Mouse (Mus musculus): ENCODE measurements around the gene Tlr4. TPM values are rescaled to one million over a fixed set of nuclear protein-coding genes. Genes with fewer than 3 reads are reported as not detected.

Tlr4 gene
- polyA plus RNA-seq, 1 experiment from 2014 or later: 13.8 TPM

DNA sequence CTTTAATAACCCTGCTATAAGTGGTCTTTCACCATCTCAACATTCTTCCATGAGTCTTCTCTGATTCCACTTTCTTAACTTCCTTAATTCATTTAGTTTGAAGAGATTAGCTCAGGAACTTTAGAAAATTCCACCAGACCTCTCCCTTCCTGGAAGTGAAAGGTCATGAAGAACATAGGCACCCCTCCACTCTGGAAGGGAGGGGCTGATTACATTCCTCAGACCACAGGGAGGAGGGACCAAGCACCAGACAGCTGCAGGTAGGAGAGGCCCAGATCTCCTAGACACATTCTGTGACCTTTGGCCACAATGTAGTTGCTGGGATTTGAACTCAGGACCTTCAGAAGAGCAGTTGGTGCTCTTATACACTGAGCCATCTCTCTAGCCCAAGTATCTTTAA lies 72.7 kb downstream of the Tlr4 start:
- TF ChIP-seq CTCF (IDR thresholded peaks at IDR 0.05): no peak
- in situ Hi-C loops (cut with MboI; ENCODE audit: low pct_unique_long_range_greater_than_20kb): no loop called here
- no peaks in the 10 kb centered on the region for H3K27me3 ChIP-seq
- ChIA-PET POLR2A (no interaction called here), CTCF (interaction anchor here (1.0 to 2.1 kb wide), 2 partner anchors 14 to 22 kb away, joined by 3 to 6 read pairs; no protein-coding TSS in a partner anchor)
- ATAC-seq: no peak
- no peak for DNase-seq (ENCODE audit: low read depth, low spot score)

DNA sequence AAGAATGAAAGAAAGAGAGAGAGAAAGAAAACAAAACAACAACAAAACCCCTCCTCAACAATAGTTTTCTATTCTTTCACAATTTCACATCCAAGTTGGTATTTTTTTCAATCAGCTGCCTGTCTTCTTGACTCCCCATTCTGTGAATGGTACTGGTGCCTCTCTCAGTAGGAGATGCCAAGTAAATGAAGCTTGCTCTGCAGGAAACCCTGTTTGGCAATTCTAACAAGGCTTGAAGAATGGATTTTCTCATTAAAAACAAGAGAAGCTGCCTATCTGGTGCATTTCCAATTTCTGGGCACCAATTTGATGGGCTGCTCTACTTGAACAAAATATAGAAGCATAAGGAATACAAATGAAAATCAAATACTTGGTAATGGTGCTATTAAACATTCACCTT lies 74.1 kb downstream of the Tlr4 start:
- CTCF ChIA-PET: interaction anchor here (0.6 to 2.1 kb wide), 3 partner anchors 20 to 1630 kb away, joined by 3 to 6 read pairs (median 3); no protein-coding TSS in a partner anchor
- POLR2A ChIA-PET: no interaction called here
- in situ Hi-C loops (cut with MboI; ENCODE audit: low pct_unique_long_range_greater_than_20kb): no loop called here
- ATAC-seq: no peak
- no peaks in the 10 kb centered on the region for H3K27me3 ChIP-seq
- no peak for TF ChIP-seq CTCF (IDR thresholded peaks at IDR 0.05)
- no peak for DNase-seq (ENCODE audit: low read depth, low spot score)

- DNase-seq (ENCODE audit: low read depth, low spot score) (no peak), ATAC-seq (no peak)
- no peaks in the 10 kb centered on the region for H3K27me3 ChIP-seq
- no peak for TF ChIP-seq CTCF (IDR thresholded peaks at IDR 0.05)
- in situ Hi-C loops (cut with MboI; ENCODE audit: low pct_unique_long_range_greater_than_20kb): no loop called here
- ChIA-PET POLR2A (no interaction called here), CTCF (no interaction called here)
These were observed 81.0 kb downstream of the Tlr4 start for GRCm38 (mm10) chr4:66908376-66908775.

- no peak for TF ChIP-seq CTCF (IDR thresholded peaks at IDR 0.05)
- H3K27me3 ChIP-seq: no peaks in the 10 kb centered on the region
- POLR2A ChIA-PET: no interaction called here
- CTCF ChIA-PET: interaction anchor here (1.0 to 1.6 kb wide), 2 partner anchors 9 to 151 kb away, joined by 4 read pairs; no protein-coding TSS in a partner anchor
- DNase-seq (ENCODE audit: low read depth, low spot score) (no peak), ATAC-seq (no peak)
- in situ Hi-C loops (cut with MboI; ENCODE audit: low pct_unique_long_range_greater_than_20kb): loop anchor here (10.0 kb wide), 2 partner anchors 155 to 555 kb away; no protein-coding TSS in a partner anchor
These were observed 92.4 kb downstream of the Tlr4 start for GRCm38 (mm10) chr4:66919630-66920372.

DNA sequence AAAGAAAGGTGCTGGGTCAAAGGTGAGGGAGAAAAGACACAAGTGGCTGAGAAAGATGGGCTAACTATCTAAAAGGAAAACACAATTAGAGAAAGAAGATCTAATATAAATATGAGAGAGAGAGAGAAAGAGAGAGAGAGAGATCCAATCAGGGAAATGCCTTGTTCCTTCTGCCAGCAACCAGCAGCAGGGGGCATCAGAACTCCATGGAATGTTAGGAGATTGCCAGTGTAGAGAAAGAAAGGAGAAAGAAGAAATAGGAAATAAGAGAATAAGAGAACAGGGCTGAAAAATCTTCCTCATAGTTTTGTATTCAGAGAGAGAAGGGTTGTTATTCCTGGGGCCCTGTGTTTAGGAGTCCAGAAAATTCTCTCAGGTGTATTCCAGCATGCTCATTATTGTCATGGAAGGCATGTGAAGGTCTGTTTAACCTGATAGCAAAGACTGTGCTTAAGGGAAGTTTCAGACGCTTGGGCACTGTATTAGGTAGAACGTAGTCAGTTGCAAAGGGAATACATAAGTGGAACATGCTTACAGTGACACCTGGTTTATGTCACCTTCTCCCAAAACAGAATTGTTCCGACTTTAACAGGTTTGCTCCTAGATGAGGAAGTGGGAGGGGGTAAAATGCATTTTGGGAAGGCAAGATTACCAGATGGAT lies 96.4 kb downstream of the Tlr4 start:
- ChIA-PET POLR2A (no interaction called here), CTCF (no interaction called here)
- peak; percentile 46 for TF ChIP-seq CTCF (IDR thresholded peaks at IDR 0.05)
- H3K27me3 ChIP-seq: no peaks in the 10 kb centered on the region
- DNase-seq (ENCODE audit: low read depth, low spot score) (no peak), ATAC-seq (no peak)
- in situ Hi-C loops (cut with MboI; ENCODE audit: low pct_unique_long_range_greater_than_20kb): loop anchor here (10.0 kb wide), 2 partner anchors 159 to 551 kb away; no protein-coding TSS in a partner anchor

GRCm38 (mm10) chr4:66926066-66926465 lies 98.7 kb downstream of the Tlr4 start:
- TF ChIP-seq CTCF (IDR thresholded peaks at IDR 0.05): no peak
- CTCF ChIA-PET: interaction anchor here (1.0 kb wide), 1 partner anchor 157 kb away, joined by 3 read pairs; no protein-coding TSS in a partner anchor
- H3K27me3 ChIP-seq: no peaks in the 10 kb centered on the region
- ATAC-seq (no peak), DNase-seq (ENCODE audit: low read depth, low spot score) (no peak)
- in situ Hi-C loops (cut with MboI; ENCODE audit: low pct_unique_long_range_greater_than_20kb): loop anchor here (10.0 to 25.0 kb wide), 3 partner anchors 161 to 1911 kb away; no protein-coding TSS in a partner anchor
- POLR2A ChIA-PET: no interaction called here

DNA sequence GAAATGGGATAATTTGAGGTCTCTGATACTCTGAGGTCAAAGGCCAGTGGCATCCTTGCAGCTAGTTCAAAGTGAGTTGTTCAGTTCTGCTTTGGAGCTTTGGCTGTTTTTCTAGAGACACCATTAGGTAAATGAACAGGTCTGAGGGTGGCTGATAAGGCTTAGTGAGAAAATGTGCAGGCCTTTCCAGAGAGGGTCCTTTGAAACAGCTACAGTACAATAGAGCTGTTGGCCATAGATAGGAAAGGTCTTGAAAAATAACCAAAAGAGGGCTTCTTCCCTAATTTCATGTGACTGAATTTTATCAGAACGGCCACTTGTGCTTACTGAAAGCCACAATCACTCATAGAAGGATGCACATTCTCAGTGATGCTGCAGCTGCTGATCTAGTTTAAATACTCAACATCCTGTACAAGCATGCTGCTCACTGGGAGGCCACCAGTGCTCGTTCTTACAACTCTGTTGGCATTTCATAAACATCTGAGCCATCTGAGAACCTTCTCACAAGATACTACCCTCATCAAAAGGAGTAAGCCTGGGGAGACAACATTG lies 100.2 kb downstream of the Tlr4 start:
- ChIA-PET CTCF (no interaction called here), POLR2A (no interaction called here)
- no peaks in the 10 kb centered on the region for H3K27me3 ChIP-seq
- TF ChIP-seq CTCF (IDR thresholded peaks at IDR 0.05): no peak
- ATAC-seq (no peak), DNase-seq (ENCODE audit: low read depth, low spot score) (no peak)
- in situ Hi-C loops (cut with MboI; ENCODE audit: low pct_unique_long_range_greater_than_20kb): loop anchor here (10.0 to 25.0 kb wide), 3 partner anchors 163 to 1910 kb away; no protein-coding TSS in a partner anchor

- DNase-seq (ENCODE audit: low read depth, low spot score): peak; percentile 79
- peak; percentile 99 for ATAC-seq
These were observed 111.2 kb downstream of the Tlr4 start for GRCm38 (mm10) chr4:66938489-66939061.

DNA sequence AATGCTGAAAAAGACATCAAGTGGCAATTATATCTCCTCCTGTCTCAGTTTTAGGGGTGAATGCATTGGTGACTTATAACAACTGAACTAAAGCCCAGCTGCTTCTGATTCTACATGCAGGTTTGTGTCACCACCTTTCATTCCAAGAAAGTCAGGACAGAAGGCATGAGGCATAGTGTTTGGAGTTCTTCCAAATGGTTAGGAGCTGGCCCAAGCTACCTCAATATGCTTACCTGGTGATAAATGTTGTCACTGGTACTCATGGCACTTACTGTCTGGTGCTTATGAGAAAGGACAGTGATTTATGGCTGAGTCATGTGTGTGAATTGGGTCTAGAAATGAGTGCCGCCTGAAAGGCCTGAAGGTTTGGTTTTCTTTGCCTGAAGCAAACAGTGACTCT lies 114.5 kb downstream of the Tlr4 start:
- TF ChIP-seq CTCF (IDR thresholded peaks at IDR 0.05): no peak
- no peak for DNase-seq (ENCODE audit: low read depth, low spot score)
- no peaks in the 10 kb centered on the region for H3K27me3 ChIP-seq
- in situ Hi-C loops (cut with MboI; ENCODE audit: low pct_unique_long_range_greater_than_20kb): loop anchor here (25.0 kb wide), 1 partner anchor 1895 kb away; no protein-coding TSS in a partner anchor
- ATAC-seq: no peak
- POLR2A ChIA-PET: no interaction called here
- CTCF ChIA-PET: no interaction called here

More at GRCm38 (mm10) chr4:66938489-66939061, 111.2 kb downstream of the Tlr4 start:
- in situ Hi-C loops (cut with MboI; ENCODE audit: low pct_unique_long_range_greater_than_20kb): loop anchor here (25.0 kb wide), 1 partner anchor 1899 kb away; no protein-coding TSS in a partner anchor
- H3K27me3 ChIP-seq: no peaks in the 10 kb centered on the region
- no peak for TF ChIP-seq CTCF (IDR thresholded peaks at IDR 0.05)
- CTCF ChIA-PET: no interaction called here
- POLR2A ChIA-PET: no interaction called here

DNA sequence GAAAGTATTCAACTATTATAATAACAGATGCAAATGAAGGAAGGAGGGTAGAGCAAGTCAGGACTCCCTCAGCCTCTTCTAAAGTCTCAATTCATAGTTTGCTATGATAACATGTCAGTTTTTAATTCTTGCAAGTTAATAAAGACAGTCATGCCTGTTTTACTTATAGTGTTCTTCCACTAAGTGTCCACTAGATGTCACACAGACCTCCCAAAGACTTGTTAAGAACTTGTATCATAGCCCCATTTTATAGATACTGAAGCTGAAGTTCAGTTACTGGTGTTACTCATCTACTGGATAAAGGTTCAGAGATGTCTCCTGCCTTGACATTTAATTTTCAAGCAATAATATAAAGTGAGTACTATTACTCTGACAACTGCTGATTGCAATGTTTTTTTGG lies 116.3 kb downstream of the Tlr4 start:
- H3K27me3 ChIP-seq: no peaks in the 10 kb centered on the region
- TF ChIP-seq CTCF (IDR thresholded peaks at IDR 0.05): peak; percentile 42
- in situ Hi-C loops (cut with MboI; ENCODE audit: low pct_unique_long_range_greater_than_20kb): loop anchor here (25.0 kb wide), 1 partner anchor 1894 kb away; no protein-coding TSS in a partner anchor
- ChIA-PET POLR2A (no interaction called here), CTCF (interaction anchor here (0.8 kb wide), 1 partner anchor 19 kb away, joined by 3 read pairs; no protein-coding TSS in a partner anchor)
- no peak for DNase-seq (ENCODE audit: low read depth, low spot score)
- no peak for ATAC-seq
